Mouse (Mus musculus) macrophage (primary cell): ENCODE results near the gene Sdk2. TPM values are rescaled to one million over a fixed set of nuclear protein-coding genes. Genes with fewer than 3 reads are reported as not detected.

Source experiments
- H3K27ac ChIP-seq: fragments of 350-480 bp; formaldehyde crosslinking; 2 replicates; pipeline ENCODE4 v1.9.0; 2021
- H3K36me3 ChIP-seq: fragments of 350-480 bp; formaldehyde crosslinking; 2 replicates; pipeline ENCODE4 v1.9.0; 2021; ENCODE audit errors: inconsistent target
- H3K4me3 ChIP-seq: fragments of 350-480 bp; formaldehyde crosslinking; 2 replicates; pipeline ENCODE4 v1.9.0; 2021; ENCODE audit errors: inconsistent target
- H3K79me2 ChIP-seq: fragments of 350-480 bp; formaldehyde crosslinking; 2 replicates; pipeline ENCODE4 v1.9.0; 2021; ENCODE audit errors: inconsistent target
- WGBS: methylation state at CpG from one replicate; pipeline ENCODE4 v1.1.7; 2026; ENCODE audit warnings: inconsistent platforms; ENCODE audit not compliant: missing documents; 5-methylcytosine and 5-hydroxymethylcytosine counted together
- polyA plus RNA-seq: library from polyadenylated mRNA; stranded (reverse); fragments of 250-400 nt; gene quantifications from 3 replicates; pipeline ENCODE4 v1.2.4, GENCODE M21; 2018; ENCODE audit warnings: inconsistent platforms

The Sdk2 gene
- polyA plus RNA-seq, 1 experiment from 2014 or later, result 0.22 TPM

- no peak overlapping the region for H3K4me3 ChIP-seq
- no peaks in the 10 kb centered on the region for H3K36me3 ChIP-seq
- WGBS, result 87% methylated on average over 7 of the region's 7 CpGs
- H3K79me2 ChIP-seq, result no peaks in the 10 kb centered on the region
- H3K27ac ChIP-seq, result no peak overlapping the region
These were observed 115.8 kb downstream of the Sdk2 start for GRCm38 (mm10) chr11:113950904-113951615.

- Histone ChIP-seq H3K36me3 (no peaks in the 10 kb centered on the region), H3K27ac (no peak overlapping the region), H3K4me3 (no peak overlapping the region), H3K79me2 (no peaks in the 10 kb centered on the region)
- 91% methylated on average over 8 of the region's 8 CpGs for WGBS
These were observed 118.2 kb downstream of the Sdk2 start for GRCm38 (mm10) chr11:113948676-113949075.

GRCm38 (mm10) chr11:113942101-113942735 is 124.6 kb downstream of the Sdk2 start:
- WGBS, result 60% methylated on average over 9 of the region's 9 CpGs

DNA sequence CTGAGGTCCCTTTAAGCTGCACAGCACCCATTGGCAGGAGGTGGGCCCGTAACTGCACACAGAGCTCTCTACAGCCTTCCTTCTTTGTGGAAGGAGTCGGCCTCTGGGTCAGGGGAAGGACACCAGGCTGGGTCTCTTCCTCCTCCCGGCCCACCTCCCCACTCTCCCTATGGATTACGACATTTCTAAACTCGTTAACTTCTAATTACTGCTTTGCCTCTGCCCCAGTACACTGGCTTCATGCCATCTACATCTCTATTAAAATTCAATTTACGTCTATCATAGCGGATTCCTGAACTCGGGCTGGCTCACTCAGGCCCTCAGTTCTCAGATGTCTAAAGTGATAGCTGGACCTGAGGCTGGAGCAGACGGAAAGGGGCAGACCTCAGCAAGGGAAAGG is 133.2 kb downstream of the Sdk2 start:
- Histone ChIP-seq H3K27ac (no peak overlapping the region), H3K4me3 (no peak overlapping the region), H3K79me2 (no peaks in the 10 kb centered on the region), H3K36me3 (no peaks in the 10 kb centered on the region)
- 80% methylated on average over 9 of the region's 9 CpGs for WGBS

More at GRCm38 (mm10) chr11:113942101-113942735, 124.6 kb downstream of the Sdk2 start:
- Histone ChIP-seq H3K4me3 (no peak overlapping the region), H3K36me3 (no peaks in the 10 kb centered on the region), H3K79me2 (no peaks in the 10 kb centered on the region), H3K27ac (no peak overlapping the region)

GRCm38 (mm10) chr11:113932909-113933308 is 133.9 kb downstream of the Sdk2 start:
- no peak overlapping the region for H3K4me3 ChIP-seq
- H3K36me3 ChIP-seq, result no peaks in the 10 kb centered on the region
- no peak overlapping the region for H3K27ac ChIP-seq
- H3K79me2 ChIP-seq, result no peaks in the 10 kb centered on the region
- 83% methylated on average over 6 of the region's 7 CpGs for WGBS

DNA sequence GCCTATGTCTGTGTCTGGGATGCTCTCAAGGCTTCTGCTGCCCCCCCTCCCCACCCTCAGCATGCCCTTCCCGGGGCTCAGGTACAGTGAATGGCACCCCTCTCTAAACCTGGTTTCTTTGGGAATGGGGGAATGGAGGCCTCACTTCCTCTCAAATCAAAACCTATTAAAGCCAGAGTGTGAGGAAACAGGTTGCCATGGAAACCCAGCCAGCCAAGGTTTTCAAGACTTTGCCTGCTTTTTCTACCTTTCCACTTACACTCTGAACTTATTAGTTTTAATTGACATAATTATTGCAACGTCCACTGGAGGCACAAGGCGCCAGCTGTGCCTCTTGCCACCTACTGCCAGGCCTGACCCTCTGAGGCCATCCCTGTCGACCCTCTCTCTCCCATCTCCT is 135.1 kb downstream of the Sdk2 start:
- Histone ChIP-seq H3K79me2 (no peaks in the 10 kb centered on the region), H3K36me3 (no peaks in the 10 kb centered on the region), H3K4me3 (no peak overlapping the region), H3K27ac (no peak overlapping the region)
- 76% methylated on average over 4 of the region's 4 CpGs for WGBS

DNA sequence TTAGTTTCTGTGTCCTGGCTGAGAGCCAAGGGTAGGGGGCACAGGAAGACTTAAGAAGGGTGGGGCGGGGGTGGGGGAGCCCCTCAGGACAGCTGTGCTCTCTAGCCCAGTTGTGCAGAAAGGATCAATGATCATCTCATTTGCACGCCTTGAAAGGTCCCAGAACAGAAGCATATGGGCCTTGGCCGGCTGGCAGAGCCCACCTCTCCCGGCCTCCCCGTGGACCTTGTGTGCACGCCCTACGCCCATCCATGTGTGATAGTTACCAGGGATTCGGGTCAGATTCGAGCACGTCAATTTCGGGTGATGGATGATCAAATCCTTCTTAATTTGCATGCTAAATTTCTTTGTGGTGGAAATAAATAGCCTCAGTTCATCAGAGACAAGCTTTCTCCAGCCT is 136.7 kb downstream of the Sdk2 start:
- H3K27ac ChIP-seq, result no peak overlapping the region
- WGBS, result 91% methylated on average over 11 of the region's 11 CpGs
- H3K79me2 ChIP-seq, result no peaks in the 10 kb centered on the region
- no peak overlapping the region for H3K4me3 ChIP-seq
- no peaks in the 10 kb centered on the region for H3K36me3 ChIP-seq

DNA sequence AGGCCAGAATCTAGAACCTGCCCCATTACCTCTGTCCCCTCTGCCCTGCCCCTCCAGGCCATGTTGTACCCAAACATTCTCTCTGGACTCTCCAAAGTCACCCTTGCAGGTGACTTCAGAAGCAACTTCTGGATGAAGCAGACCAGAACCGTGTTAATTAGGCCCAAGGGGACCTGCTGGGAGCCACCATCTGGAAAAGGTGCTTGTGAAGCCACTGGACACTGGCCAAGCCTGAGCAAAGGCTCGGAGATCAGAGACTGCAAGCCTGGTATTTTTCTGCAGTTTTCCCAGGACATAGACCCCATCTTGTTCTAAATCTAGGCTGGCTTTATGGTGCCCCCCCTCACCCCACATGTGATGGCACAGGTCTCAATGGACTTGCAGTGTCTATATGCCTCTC is 138.0 kb downstream of the Sdk2 start:
- H3K4me3 ChIP-seq, result no peak overlapping the region
- no peaks in the 10 kb centered on the region for H3K36me3 ChIP-seq
- WGBS, result 94% methylated on average over 2 of the region's 2 CpGs
- no peaks in the 10 kb centered on the region for H3K79me2 ChIP-seq
- H3K27ac ChIP-seq, result no peak overlapping the region

- H3K4me3 ChIP-seq, result no peak overlapping the region
- H3K27ac ChIP-seq, result no peak overlapping the region
- no peaks in the 10 kb centered on the region for H3K36me3 ChIP-seq
- WGBS, result 88% methylated on average over 9 of the region's 9 CpGs
- H3K79me2 ChIP-seq, result no peaks in the 10 kb centered on the region
These were observed 138.6 kb downstream of the Sdk2 start for GRCm38 (mm10) chr11:113928291-113928690.

GRCm38 (mm10) chr11:113927826-113928225 is 139.0 kb downstream of the Sdk2 start:
- H3K79me2 ChIP-seq, result no peaks in the 10 kb centered on the region
- no peak overlapping the region for H3K4me3 ChIP-seq
- 69% methylated on average over 3 of the region's 3 CpGs for WGBS
- H3K27ac ChIP-seq, result no peak overlapping the region
- H3K36me3 ChIP-seq, result no peaks in the 10 kb centered on the region

DNA sequence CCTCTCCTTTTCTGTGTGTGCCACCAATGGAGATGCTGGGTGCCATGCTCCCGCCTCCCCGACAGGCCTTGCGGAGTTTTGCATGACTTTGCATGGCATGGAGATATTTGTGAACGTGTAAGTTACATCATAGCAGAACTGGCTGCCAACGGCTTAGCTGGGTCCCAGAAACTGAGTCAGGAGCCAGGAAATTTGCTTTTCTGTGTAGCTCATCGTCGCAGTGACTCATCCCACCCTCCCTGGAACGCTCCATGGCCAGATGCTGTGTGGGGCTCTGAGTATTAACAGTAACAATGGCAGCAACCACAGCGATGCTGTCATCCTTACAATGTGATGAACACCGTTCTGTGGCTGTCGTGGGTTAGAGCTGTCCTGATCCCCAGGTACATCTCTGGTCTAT is 139.6 kb downstream of the Sdk2 start:
- Histone ChIP-seq H3K4me3 (no peak overlapping the region), H3K36me3 (no peaks in the 10 kb centered on the region), H3K27ac (no peak overlapping the region), H3K79me2 (no peaks in the 10 kb centered on the region)
- 91% methylated on average over 11 of the region's 11 CpGs for WGBS

DNA sequence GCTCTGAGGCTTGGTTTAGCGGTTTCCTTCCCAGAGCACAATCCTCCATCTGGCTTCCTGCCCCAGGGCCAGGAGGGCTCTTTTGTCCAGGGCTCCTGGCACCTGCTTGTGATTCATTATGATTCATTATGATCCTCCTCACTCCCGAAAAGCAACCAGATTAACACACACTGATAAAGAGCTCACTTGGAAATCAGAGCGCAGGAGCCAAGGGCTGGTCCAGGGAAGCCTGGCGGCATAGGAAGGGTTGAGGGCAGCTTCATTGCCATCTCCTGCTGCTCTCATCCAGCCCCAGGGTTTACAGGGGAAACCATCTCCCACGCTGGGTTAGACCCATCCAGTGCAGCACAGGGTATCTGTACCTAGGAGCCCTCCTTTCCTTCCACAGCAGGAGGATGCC is 143.7 kb downstream of the Sdk2 start:
- H3K36me3 ChIP-seq, result no peaks in the 10 kb centered on the region
- no peaks in the 10 kb centered on the region for H3K79me2 ChIP-seq
- no peak overlapping the region for H3K4me3 ChIP-seq
- 45% methylated on average over 5 of the region's 5 CpGs for WGBS
- no peak overlapping the region for H3K27ac ChIP-seq

- no peak overlapping the region for H3K4me3 ChIP-seq
- 72% methylated on average over 16 of the region's 16 CpGs for WGBS
- H3K79me2 ChIP-seq, result no peaks in the 10 kb centered on the region
- no peaks in the 10 kb centered on the region for H3K36me3 ChIP-seq
- H3K27ac ChIP-seq, result no peak overlapping the region
These were observed 163.6 kb downstream of the Sdk2 start for GRCm38 (mm10) chr11:113903131-113903860.

GRCm38 (mm10) chr11:113901906-113902305 is 164.9 kb downstream of the Sdk2 start:
- H3K79me2 ChIP-seq, result no peaks in the 10 kb centered on the region
- H3K27ac ChIP-seq, result no peak overlapping the region
- WGBS, result 95% methylated on average over 7 of the region's 7 CpGs
- H3K4me3 ChIP-seq, result no peak overlapping the region
- H3K36me3 ChIP-seq, result no peaks in the 10 kb centered on the region

DNA sequence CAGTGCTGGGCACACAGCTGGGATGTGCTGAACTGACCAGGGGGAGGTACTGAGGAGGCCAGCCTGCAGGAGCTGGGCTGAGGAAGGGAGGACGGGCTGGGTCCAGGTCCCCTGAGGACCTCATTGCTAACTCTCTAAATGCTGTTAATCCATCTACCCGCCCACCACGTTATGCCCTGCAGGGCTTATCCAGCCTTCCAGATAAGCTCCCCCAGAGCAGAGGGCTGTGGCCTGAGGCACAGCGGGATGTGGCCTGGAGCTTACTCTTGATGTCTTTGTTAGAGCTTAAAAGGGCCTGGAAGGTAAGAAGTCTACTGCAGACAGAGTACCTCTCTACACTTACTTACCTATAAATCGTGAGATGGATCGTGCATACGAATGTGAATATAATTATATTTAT is 168.2 kb downstream of the Sdk2 start:
- H3K36me3 ChIP-seq, result no peaks in the 10 kb centered on the region
- no peak overlapping the region for H3K4me3 ChIP-seq
- H3K27ac ChIP-seq, result no peak overlapping the region
- 81% methylated on average over 7 of the region's 7 CpGs for WGBS
- H3K79me2 ChIP-seq, result no peaks in the 10 kb centered on the region
